Mouse (Mus musculus): Measurements from ENCODE around the gene Gabra6.

Gene Gabra6

DNA sequence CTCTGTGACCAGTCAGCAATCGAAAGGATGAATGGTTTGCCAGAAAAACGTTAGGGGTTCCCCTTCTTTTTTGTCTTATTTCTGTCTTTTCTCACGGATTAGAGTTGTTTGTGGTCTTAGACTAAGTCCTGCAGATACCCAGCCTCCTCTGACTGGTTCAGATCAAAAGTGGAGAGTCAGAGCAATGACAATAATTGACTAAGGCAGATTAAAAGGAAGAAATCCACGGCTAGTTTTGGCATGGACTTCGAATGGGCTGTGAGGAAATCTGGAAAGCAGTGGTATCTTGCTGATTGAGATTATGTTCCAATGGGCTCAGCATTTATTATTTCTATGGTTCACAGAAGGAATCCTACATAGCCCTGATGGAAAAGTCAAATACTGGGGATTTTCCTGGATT lies at the start of gene Gabra6:
TSS of gene Gabra6 (minus strand) at position 191 of the 400 bp plus-strand sequence.
- DNase-seq: no peak

DNA sequence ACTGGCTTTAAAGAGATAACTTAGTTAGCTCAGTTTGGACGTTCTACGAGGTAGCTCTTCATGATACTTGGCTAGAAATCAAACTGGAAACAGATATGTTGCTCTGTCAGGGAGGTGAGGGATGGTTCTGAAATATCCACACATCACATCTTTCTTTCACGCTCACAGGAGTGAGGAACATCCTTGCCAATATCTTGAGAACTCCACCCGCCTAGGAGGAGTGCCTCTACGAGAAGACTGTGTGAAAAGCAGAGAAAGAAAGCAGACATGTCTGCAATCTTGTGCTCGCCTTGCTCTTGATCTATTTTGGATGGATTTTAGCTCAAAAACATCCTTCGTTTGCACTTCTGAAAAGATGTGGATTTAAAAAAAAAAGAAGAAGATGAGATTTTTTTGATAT lies 44.7 kb upstream of the Gabra6 start:
- DNase-seq: no peak

DNA sequence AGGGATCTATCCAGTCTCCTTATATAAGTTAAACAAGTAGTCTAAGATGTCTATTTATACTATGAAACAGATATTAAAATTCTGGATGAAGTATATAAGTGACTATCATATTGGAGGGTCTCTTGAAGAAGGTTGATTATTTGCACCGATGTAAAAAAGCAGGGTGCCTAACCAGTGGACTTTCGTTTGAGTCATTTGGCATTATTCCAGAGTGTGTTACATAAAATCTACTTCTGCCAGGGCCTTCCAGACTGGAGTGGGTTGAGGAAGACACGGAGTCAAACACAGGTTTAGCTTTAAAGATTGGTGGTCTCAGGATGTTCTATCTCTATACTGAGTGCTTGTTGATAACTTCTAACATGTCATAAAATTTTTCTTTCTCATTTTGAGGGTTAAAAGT lies 11.2 kb upstream of the Gabra6 start:
- DNase-seq: no peak

DNA sequence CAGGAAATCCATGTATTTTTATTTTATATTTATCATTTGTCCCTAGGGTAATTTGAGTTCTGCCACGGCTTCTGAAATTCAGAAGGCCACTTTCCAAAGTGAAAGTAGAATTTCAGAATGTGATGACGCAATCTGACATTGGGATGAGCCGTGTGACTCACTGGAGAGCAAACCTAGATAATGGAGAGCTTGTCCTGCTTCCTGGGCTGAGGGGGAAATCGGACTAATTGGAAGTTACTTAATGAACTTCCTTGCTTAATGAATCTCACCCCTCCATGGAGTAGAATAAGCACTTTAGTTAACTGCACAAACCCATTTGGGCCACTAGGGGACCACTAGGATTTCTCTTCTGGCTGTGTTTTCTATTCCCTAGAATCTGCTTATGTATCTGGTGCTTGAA lies 5.4 kb upstream of the Gabra6 start:
- no peak for DNase-seq

DNA sequence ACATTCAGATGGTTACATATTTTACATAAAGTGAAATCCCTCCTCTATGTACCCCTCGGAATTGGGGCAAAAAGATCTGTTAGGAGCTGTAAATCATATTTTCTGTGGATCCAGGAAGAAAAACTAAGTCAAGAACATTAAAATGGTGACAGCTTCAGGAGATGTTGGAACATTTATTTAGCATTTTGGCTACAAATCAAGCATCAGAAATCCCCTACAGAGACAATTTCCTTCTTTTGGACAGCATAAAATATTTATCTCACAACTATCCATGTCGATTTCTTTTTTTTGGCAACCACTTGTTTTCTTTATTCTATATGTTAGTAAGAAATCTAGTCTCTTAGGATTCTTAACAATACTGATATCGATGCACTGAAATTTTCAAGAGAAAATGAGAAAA lies 688 bp upstream of the Gabra6 start:
- no peak for DNase-seq

DNA sequence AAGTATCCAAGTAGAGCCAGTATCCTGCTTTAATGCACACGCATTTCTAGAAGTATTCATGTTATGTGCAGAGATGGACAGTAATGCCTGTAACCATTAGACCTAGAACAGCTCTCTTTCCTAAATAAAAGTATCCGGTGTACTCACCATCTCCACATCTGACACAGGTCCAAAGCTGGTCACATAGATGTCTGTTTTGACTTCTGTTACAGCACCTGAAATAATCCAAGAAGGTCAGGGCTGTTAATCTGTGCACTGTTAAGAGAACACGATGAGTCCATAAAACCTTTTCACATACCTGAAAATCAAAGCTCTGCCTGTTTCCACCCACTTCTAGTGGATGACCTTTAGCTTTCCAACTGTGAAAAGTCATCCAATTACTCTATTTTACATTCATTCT lies 1.4 kb downstream of the Gabra6 start:
- no peak for DNase-seq

DNA sequence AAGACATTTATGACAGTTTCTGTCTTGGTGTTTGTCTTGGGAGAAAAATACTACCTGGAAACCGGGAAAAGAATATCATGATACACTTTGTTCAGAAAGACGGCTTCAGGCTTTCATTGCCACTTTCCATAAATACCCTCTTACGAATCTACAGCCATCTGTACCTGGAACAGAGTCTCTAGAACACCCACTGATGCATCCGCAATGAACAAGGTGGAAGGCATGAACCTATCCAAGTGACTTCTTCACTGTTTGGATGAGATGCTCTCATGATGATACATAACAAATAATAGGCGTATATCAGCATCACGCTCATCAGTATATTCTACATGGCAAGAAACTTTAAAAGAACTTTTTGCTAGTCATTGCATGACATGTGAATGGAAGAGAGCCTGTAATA lies 1.8 kb downstream of the Gabra6 start:
- DNase-seq: no peak

DNA sequence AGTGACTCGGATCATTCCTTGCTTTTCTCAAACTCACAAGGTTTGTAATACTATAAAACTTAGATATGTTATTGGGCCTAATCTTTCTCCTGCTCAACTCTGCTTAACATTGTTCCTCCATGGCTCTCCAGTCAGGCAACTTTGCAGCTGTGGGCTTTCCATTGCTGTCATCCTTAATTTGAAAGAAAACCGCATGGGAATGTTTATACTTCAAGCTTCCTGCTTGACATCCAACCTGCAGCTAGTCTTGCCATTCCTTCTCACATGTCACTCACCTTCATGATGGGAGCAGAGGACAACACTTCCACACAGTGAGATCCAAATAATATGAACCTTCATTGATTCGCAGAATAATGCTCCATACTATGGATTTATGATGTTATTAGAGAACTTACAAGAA lies 2.9 kb downstream of the Gabra6 start:
- DNase-seq: no peak

DNA sequence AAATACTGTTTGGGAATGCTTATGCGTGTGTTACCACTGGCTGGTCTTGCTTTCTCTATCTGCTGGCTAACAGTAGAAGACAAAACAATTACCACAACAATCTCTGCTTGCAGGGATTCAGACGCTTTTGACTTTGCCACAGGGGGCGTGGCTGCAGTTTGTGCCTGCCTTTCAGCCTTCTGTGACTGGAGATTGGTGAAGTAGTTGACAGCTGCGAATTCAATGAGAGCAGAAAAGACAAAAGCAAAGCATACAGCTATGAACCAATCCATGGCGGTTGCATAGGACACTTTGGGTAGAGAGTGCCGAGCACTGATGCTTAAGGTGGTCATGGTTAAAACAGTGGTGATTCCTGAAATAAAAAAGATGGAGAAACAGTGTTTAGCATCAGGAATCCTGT lies 6.0 kb downstream of the Gabra6 start:
- no peak for DNase-seq

DNA sequence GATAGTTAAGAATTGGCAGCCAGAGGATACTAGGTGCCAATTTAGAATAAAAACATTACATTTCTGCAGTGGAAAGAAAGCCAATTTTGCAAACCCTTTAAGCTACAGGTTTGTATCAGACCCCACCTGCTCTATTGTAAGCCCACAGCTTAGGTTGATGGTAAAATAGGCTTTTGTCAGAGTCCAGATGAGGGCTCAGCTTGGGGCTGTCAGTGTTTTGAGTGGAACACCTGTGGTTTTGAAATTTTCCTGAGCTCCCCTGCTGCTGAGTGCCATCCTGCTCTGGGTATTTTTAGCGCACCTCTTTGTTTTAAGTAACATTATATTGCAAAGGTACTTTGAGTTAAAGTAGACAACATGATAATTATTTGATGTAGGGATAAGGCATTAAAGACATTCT lies 10.0 kb downstream of the Gabra6 start:
- no peak for DNase-seq

DNA sequence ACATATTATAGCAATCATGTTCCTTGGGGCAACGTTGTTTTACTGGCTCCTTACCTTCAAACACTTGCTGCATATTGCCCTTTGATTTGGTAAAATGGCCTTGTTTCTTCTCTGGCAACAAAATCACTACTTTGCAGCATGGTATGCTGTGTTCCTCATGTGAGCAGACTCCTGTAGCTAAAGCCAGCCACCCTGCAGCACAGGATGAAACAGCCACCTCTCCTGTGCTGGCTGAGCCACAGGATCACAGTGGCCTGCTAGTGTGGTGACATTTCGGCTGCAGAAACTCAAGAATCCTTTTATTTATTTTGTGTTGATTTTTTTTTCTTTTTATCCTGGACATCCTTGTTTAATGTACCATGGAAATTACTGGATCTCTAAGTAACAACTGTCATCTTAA lies 11.8 kb downstream of the Gabra6 start:
- DNase-seq: no peak

DNA sequence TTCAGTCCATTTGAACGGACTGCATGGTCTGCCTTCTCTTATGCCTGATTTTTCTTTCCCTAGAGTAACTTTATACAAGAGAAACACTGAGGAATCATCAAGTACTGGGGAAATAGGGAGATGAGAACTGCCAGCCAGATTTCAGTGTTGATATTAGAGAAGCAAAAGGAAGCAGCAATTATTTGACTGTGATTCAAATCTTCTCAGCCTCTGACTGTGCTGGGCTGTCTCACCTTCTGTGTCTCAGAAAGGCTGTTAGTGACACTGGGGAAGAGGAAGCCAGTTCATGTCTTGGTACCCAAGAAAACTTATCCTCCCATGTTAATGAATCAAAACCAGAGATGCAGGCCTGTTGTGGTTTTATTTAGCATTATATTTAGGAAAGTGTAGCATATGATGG lies 14.8 kb downstream of the Gabra6 start:
- no peak for DNase-seq

DNA sequence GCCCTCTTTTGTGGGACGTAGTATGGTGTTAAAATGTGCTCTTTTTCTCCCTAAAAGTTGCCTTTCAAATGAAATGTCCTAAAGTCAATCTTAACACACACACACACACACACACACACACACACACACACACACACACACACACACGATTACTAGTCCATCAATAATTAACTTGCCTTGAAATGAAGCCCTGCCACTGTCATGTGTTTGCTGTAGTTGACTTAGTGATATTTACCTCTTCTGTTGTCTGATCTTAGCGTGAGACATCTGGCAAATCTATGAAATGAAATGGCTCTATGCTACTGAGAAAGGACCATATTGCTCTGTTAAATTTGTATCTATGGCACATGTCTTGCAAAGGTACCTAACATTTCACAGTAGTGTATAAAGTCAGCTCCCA lies 61.9 kb downstream of the Gabra6 start:
- DNase-seq: no peak
